Mouse (Mus musculus) Patski (cell line): ENCODE measurements around the gene Hoxa7. TPM values are rescaled to one million over a fixed set of nuclear protein-coding genes. Genes with fewer than 3 reads are reported as not detected.

Source experiments
- ATAC-seq: fragments of 100-300 bp; one replicate; pipeline ENCODE4 v1.8.0; 2021
- CTCF ChIA-PET: fragments of 350-600 bp; sonication (Branson Sonifier 250); formaldehyde crosslinking; loops from one replicate; lab custom pipeline; 2022; ENCODE audit warnings: inconsistent platforms; lab: Charles Lee
- POLR2A ChIA-PET: fragments of 350-600 bp; sonication (Branson Sonifier 250); formaldehyde crosslinking; loops from one replicate; lab custom pipeline; 2022; ENCODE audit warnings: antibody characterized with exemption, inconsistent platforms; lab: Charles Lee
- DNase-seq: peaks from one replicate; pipeline ENCODE4 v3.0.0-alpha.2; 2011; ENCODE audit warnings: low read depth, low spot score
- H3K27me3 ChIP-seq: fragments of 371-371 bp; one replicate; pipeline ENCODE4 v1.5.1; 2021
- CTCF ChIP-seq: fragments of 100-300 bp; IDR thresholded peaks from one replicate; pipeline ENCODE4 v1.5.1; 2021
- in situ Hi-C: fragments of 300-500 bp; cut with MboI; formaldehyde crosslinking; loops from 3 replicates; pipeline ENCODE4 v1.11.1; 2018; ENCODE audit warnings: low pct_unique_long_range_greater_than_20kb, mixed read lengths
- polyA plus RNA-seq: library from polyadenylated mRNA; unstranded; gene quantifications from one replicate; pipeline ENCODE4 v1.2.3, GENCODE M21; 2021

Gene Hoxa7
- polyA plus RNA-seq, 1 experiment from 2014 or later = 51.6 TPM

GRCm38 (mm10) chr6:52167736-52168161, 53.9 kb downstream of the Hoxa7 start:
- H3K27me3 ChIP-seq = no peaks in the 10 kb centered on the region
- TF ChIP-seq CTCF = no peak
- ChIA-PET CTCF (interaction anchor here (0.5 kb wide), 1 partner anchor 55 kb away, joined by 3 read pairs; no protein-coding TSS in a partner anchor), POLR2A (interaction anchor here (0.8 kb wide), 1 partner anchor 10 kb away, joined by 3 read pairs; the partner anchor contains the start of gene Hoxa1)
- in situ Hi-C loops = no loop called here
- DNase-seq = no peak
- no peak for ATAC-seq

- no peak for TF ChIP-seq CTCF
- ATAC-seq (no peak), DNase-seq (no peak)
- in situ Hi-C loops = no loop called here
- no peaks in the 10 kb centered on the region for H3K27me3 ChIP-seq
- ChIA-PET POLR2A (no interaction called here), CTCF (no interaction called here)
These were observed 54.5 kb downstream of the Hoxa7 start for GRCm38 (mm10) chr6:52167176-52167575.

GRCm38 (mm10) chr6:52166431-52167077, 55.1 kb downstream of the Hoxa7 start:
- no peak for TF ChIP-seq CTCF
- no peaks in the 10 kb centered on the region for H3K27me3 ChIP-seq
- CTCF ChIA-PET = no interaction called here
- POLR2A ChIA-PET = no interaction called here
- DNase-seq = no peak
- ATAC-seq = no peak
- in situ Hi-C loops = no loop called here

- CTCF ChIA-PET = no interaction called here
- no peak for TF ChIP-seq CTCF
- POLR2A ChIA-PET = no interaction called here
- DNase-seq = no peak
- no peak for ATAC-seq
- in situ Hi-C loops = no loop called here
- no peaks in the 10 kb centered on the region for H3K27me3 ChIP-seq
These were observed 55.9 kb downstream of the Hoxa7 start for GRCm38 (mm10) chr6:52165441-52166370.

GRCm38 (mm10) chr6:52164626-52165440, 56.8 kb downstream of the Hoxa7 start, which contains the start of gene Hoxa2:
Hoxa2 (minus strand) TSS chr6:52164831.
- POLR2A ChIA-PET = no interaction called here
- ATAC-seq (no peak), DNase-seq (no peak)
- CTCF ChIA-PET = no interaction called here
- no peaks in the 10 kb centered on the region for H3K27me3 ChIP-seq
- in situ Hi-C loops = no loop called here
- TF ChIP-seq CTCF = no peak

Other genes with a start within 250 kb of the Hoxa7 start
- 83.3 TPM for gene Skap2, start 209.3 kb downstream of the Hoxa7 start, polyA plus RNA-seq
- gene Hoxa1, start 63.5 kb downstream of the Hoxa7 start, polyA plus RNA-seq = 3.6 TPM
- 2.8 TPM for gene Hoxa2, start 57.0 kb downstream of the Hoxa7 start, polyA plus RNA-seq
- gene 5730596B20Rik, start 44.4 kb downstream of the Hoxa7 start, polyA plus RNA-seq = 1.6 TPM
- 2.5 TPM for gene Hoxa4, start 30.1 kb downstream of the Hoxa7 start, polyA plus RNA-seq
- gene Hoxa5, start 17.3 kb downstream of the Hoxa7 start, polyA plus RNA-seq = 21.4 TPM
- gene Hoxa6, start 13.1 kb downstream of the Hoxa7 start, polyA plus RNA-seq = 13.5 TPM
- gene Hoxa3, start 8.5 kb downstream of the Hoxa7 start, polyA plus RNA-seq = 12.3 TPM
- 8.7 TPM for gene Gm28308, start 8.5 kb downstream of the Hoxa7 start, polyA plus RNA-seq
- 76.7 TPM for gene Hoxa9, start 9.2 kb upstream of the Hoxa7 start, polyA plus RNA-seq
- 104 TPM for gene Hoxa10, start 19.0 kb upstream of the Hoxa7 start, polyA plus RNA-seq
- 19.3 TPM for gene Hoxa11, start 24.0 kb upstream of the Hoxa7 start, polyA plus RNA-seq
- gene Hoxa13, start 39.0 kb upstream of the Hoxa7 start, polyA plus RNA-seq = 12.4 TPM
- gene Evx1, start 91.6 kb upstream of the Hoxa7 start, polyA plus RNA-seq = not detected